Mouse (Mus musculus): Measurements from ENCODE around the gene Rfx8.
"Not testable (repeated sequence)": the region's sequence is repeated elsewhere in the genome, so short reads cannot be mapped to it uniquely, and the experiment has no call there.

Gene Rfx8

DNA sequence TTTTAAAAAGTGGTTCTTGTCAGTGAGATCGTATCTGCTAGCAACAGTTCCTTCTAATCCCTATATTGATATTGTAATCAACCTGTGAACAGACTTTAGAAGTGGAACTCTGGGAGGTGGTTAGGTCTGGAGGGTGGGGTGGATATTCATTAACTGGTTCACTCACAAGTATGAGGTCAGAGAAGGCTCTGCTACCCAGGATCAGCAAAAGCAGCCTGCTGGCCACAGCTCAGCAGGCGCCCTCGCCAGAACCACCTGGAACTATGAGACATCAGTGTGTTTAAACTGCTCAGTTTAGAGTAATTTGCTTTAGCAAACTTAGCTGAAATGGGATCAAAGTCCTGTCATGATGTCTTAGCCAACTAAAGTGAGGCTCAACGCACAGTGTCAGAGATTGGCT lies 25.6 kb downstream of the Rfx8 start:
- in situ Hi-C loops (cut with MboI; ENCODE audit: low sequenced_read_pairs), result no loop called here

DNA sequence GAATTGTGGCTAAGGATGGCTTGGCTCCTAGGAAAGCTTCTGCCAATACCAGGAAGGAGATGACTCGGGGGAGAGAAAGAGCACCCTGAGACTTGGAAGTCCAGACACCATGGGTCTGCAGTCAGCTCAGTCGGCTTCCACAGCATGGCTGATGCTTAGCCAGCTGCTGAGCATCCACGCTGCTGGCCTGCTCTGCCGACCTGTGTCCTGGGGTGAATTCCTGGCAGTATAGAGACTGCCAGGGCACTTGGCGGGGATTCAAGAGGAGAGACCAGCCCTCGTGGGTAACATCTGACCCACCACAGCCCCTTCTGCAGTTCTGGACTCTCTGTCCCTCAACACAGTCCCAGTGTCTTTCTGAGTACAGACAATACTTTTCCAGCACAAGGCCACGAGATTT lies 26.0 kb downstream of the Rfx8 start:
- in situ Hi-C loops (cut with MboI; ENCODE audit: low sequenced_read_pairs), result no loop called here

DNA sequence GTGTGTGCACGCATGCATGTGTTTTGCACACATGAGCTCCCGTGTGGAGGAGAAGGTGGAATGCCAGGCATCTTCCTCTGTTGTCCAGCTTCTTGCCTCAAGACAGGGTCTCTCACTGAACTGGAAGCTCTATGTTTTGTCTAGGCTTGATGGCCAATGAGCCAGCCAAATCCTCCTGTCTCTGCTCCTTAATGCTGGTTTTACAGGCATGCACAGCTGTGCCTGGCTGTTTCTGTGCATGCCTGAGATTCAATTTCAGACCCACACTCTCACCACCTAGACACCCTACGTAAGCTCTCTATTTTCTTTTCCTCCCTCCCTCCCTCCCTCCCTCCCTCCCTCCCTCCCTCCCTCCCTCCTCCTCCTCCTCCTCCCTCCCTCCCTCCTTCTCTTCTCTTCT lies 28.8 kb downstream of the Rfx8 start:
- in situ Hi-C loops (cut with MboI; ENCODE audit: low sequenced_read_pairs), result no loop called here

DNA sequence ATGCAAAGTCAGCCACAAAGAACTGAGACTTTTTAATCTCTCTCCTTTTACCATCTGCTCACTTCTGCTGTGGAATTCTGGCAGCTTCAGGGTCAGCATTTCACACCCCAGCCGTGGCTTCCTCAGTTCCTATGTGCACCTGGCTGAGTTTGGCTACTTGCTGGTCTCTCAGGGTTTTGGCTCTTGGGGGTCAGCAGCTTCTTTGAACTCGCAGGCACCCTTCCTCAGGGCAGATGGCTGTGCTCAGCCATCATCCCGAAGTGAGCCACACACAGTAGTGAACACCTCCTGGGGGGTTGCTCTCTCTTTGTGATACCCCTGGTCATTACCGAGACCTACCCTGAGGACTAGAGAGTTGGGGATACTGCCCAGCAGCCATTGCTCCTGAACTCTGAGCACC lies 29.7 kb downstream of the Rfx8 start:
- in situ Hi-C loops (cut with MboI; ENCODE audit: low sequenced_read_pairs), result no loop called here

DNA sequence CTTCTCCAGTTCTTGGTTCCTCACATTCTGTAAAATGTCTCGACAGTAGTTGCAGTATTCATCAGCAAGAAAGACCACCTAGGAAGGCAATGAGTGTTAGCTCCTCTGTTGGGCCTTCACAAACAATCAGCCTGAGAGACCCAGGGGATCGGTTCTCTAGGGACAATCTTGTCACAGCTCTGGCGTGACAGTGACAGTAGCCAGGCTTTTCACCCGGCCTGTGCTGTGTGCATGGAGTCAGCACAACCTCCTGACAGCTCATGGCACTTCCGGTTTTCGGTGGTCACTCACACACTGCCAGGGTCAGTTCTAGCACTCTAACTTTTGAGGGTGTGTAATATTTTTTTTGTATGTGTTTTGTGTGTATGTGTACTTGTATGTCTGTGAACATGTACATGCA lies 32.2 kb downstream of the Rfx8 start:
- in situ Hi-C loops (cut with MboI; ENCODE audit: low sequenced_read_pairs), result no loop called here

DNA sequence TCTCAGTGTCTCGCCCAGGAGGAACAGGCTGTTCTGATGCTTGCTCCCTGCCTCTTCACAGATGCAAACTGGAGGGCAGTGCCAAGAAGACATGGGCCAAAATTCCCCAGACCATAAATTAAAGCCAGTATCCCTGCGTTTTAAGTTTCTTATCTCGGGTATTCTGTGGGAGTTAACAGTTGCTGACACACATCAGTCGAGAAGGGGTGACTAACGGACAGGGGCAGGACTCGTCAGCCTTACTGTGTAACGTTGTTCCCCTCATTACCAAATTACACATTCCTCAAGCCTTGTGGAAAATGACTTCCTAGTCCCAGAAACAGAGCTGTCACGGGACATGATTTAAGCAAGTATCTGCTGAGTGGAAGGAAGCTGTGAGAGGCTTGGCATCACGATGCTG lies 33.5 kb downstream of the Rfx8 start:
- in situ Hi-C loops (cut with MboI; ENCODE audit: low sequenced_read_pairs), result no loop called here

DNA sequence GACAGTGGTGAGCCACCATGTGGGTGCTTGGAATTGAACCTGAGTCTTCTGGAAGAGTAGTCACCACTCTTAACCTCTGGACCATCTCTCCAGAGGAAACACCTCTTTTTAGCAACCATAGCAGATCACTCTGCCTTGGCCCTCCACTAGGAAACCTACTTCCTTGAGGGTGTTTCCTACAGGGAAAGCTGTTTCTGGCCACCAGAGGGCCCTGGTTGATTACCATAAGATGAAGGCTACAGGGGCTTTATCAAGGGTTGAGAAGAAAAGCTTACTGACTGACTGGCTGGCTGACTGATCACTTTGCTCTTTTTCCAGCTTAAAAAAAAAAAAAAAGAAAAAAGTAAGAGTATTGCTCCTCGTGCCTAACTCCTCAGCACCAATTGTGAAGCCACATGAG lies 35.0 kb downstream of the Rfx8 start:
- in situ Hi-C loops (cut with MboI; ENCODE audit: low sequenced_read_pairs), result no loop called here

DNA sequence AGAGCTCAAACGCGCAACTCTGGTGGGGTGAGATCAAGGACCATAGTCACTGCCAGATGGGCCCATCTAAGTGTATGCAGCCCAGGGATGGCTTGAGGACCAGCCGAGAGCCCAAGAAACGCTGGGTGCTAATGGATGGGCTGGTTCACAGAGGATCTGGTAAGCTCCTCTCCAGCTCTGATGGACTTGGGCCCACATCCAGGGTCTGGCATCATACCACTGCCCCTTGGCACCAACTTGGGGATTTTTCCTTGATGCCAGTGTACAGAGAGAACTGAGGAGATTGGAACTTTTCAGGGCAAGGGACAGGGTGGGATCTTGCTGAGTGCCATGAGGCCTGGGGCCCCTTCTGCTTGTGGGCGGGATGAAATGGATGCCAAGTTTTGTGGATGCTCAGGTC lies 39.2 kb downstream of the Rfx8 start:
- in situ Hi-C loops (cut with MboI; ENCODE audit: low sequenced_read_pairs), result no loop called here

DNA sequence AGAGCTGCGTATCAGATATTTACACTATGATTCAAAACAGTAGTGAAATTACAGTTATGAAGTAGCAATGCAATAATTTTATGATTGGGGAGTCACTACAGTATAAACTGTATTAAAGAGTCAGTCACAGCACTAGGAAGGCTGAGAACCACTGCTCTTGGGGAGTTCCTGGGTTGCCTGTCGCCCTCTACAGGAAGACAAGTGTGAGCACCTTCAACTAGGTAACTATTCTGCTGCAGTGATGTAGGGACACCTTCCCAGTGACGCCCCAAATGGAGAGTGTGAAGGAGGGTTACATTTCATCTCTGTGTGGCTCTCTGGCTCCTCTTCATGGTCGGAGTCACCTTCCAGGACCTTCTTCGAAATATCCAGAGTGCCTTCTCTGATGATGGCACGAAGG lies 40.3 kb downstream of the Rfx8 start:
- in situ Hi-C loops (cut with MboI; ENCODE audit: low sequenced_read_pairs), result no loop called here

DNA sequence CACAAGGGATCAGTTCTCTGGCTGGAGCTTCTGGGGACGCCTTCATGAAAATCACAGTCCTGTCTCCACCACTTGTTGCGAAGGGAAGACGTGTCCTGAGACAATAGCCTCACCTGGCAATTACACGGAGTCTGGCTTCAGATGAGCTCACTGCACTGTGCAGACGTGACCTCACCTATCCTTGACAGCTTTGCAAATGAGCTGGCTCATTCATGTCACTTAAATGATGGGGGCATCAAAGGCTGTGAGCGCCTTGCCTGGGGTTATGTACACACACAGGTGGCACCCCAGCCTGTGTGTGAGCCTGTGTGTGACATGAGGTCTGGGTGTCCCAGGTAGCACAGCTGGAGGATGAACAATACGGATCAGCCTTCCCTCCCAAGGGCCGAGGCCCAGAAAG lies 41.9 kb downstream of the Rfx8 start:
- in situ Hi-C loops (cut with MboI; ENCODE audit: low sequenced_read_pairs), result no loop called here

DNA sequence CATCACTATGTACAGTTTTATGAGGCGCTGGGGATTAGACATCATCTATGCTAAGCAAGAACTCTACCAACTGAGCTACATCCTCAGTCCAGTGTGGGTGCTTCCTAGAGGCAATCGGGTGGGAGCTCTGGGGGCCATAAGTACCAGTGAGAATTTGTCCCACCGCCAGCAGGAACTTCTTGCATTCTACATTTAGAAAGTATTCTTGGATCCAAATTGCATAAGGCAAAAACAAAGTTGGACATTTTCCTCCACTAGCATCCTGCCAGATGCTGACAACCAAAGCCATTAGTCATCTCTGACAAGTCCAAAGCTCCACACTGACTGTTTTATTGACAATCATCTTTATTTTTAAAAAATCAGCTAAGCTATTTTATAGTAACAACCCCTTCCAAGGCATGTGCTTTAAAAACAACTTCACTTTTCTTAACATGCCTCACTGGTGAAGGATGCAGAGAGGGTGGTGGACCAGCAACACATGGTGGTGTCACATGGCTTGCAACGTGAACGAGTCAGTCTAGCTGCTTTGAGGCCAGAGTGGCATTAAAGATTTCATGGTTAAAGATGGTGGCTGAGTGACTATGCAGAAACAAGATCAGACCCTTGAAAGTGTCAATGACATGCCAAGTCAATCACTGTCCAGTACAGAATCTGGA lies 44.4 kb downstream of the Rfx8 start:
- in situ Hi-C loops (cut with MboI; ENCODE audit: low sequenced_read_pairs), result no loop called here

DNA sequence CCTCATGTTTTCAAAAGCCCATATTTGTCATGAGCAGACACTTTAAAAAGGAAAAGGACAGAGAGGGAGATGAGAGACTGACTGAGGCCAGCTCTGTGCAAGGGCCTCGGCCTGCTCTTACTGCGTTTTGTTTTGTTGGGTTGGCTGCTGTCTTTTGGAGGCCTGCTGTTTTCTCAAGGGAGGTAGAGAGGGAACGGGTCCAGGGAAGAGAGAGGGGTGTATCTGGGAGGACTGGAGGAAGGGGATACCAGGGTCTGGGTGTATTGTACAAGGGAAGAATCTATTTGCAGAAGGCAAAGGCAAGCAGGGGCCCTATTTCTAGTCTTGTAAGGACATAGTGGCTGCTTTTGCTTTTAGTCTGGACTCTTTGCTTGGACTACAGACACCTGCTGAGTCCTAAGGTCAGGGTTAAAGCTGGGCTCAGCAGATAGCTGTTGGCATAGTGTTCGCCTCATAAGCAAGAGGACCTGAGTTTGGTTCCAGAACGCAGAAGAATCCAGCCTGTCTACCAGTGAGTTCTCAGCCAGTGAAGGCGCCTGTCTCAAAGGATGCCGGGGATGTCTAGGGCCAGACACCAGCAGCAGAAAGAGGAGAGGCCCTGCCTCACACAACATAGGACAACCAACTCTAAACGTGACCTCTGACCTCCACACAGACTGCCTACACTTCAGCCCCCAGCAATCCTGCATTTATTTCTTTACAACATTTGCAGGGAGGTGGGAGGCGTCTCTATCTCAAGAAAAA lies 48.3 kb downstream of the Rfx8 start:
- in situ Hi-C loops (cut with MboI; ENCODE audit: low sequenced_read_pairs), result no loop called here

DNA sequence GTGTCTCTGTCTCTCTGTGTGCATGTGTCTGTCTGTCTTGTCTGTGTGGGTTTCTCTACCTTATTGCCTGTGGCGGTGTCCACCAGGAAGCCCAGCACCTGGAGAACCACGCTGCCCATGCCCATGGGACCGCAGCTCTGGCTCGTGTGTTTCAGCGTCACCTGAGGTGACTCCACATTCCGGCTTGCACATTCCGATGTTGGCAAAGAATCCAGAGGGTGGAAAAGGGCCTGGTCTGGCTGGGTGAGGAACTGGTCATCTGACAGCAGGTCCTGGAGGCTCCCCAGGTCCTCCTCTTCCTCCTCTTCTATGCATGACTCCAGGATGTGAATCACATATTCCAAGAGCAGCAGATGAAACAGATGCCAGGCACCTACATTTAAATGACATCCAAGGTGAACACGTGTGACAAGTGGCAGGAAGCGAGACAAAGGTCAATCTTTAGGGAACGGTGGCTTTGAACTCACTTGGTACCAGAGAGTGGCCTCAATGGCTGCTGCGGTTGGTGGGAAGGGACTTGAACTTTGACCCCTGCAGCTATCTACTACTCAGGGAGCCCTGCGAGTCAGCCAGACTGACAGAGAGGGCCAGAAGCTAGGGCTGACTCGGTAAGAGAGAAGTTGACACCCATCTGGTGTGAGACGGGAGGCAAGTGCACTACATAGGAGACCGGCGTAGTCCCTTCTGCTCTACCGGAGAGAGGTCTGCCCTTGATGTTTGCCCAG lies 50.4 kb downstream of the Rfx8 start:
- in situ Hi-C loops (cut with MboI; ENCODE audit: low sequenced_read_pairs), result no loop called here

DNA sequence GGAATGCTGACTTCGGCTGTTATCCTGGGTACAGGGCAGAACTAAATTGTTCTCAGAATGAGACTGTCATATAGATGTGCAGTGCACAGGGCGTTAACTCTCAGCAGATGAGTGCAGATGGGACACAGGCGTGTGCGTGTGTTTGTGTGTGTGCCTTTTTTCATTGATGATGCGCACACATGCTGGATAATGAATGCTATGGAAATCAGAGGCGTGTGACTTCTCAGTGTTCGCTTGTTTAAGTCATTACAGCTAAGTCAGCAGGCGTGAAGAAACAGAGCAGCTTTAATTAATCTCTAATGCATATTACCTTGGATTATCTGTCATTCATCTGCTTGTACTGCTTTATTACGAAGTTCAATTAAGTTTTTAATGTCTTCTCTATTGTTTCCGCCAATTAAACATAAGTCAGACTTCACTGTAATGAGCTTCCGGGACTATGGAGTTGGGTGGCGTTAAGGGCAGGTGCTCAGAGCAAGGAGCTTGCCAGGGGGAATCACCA lies 54.0 kb downstream of the Rfx8 start:
- in situ Hi-C loops (cut with MboI; ENCODE audit: low sequenced_read_pairs), result no loop called here

DNA sequence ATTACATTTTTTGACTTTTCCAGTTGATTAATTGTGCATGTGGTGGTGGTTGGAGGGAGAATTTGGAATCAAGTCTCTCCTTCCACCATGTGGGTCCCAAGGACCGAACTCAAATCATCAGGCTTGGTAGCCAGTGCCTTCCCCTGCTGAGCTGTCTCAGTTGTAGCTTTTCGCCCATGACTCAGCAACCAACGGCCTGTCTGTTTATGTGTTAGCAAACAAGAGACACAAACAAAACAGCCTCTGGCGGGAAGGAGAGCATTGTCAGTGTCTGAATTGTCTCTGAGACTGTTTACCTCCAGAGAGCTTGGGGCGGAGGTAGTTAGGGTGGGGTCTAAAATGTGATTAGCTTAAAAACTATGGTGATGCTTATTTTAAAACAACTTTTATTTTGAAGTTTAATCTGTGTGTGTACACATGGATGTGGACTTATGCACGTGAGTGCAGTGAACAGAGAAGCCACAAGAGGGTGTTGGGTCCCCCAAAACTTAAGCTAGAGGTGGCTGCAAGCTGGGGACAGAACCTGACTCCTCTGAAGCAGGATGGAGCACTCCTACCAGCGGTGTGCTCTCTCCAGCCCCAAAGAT lies 56.7 kb downstream of the Rfx8 start:
- in situ Hi-C loops (cut with MboI; ENCODE audit: low sequenced_read_pairs), result no loop called here

DNA sequence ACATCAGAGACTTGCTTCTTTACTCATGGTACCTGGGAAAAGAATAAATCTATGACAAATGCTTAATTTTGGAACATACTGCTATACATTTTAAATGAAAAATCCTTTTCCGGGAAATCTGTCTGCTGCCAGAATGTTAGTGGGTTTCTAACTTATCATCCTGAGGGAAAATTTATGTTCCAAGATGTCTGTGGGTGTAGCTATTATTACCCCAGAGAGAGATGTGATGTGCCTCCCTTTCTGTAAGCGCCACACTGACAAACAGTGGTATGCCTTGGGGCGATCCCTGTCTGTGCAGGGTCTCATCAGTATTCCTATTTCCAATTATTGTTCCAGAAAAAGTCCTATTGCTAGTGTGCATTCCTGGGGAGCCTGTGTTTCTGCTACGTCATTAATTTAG lies 57.7 kb downstream of the Rfx8 start:
- in situ Hi-C loops (cut with MboI; ENCODE audit: low sequenced_read_pairs), result no loop called here

DNA sequence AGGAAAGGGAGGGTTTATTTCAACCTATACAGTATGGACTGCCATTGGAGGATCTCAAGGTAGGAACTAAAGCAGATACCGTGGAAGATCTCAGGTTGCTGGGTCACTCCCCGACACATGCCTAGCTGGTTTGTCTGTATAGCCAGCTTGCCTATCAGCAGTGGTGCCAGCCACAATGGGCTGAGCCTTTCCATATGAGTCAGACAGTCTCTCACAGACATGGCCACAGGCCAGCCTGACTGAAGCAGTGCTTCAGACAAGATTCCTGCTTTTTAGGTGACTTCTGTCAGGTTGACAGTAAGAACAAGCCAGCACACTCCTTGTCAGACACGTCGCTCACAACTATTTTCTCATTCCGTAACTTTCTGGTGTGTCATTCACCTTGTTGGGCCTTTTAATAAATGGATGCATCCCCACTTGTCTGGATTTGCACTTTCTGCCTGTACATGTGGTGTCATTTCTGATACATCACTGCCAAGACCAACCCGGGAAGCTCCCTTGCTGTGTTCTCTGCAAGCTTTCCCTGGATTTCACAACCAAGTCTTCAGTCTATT lies 63.7 kb downstream of the Rfx8 start:
- in situ Hi-C loops (cut with MboI; ENCODE audit: low sequenced_read_pairs), result no loop called here

DNA sequence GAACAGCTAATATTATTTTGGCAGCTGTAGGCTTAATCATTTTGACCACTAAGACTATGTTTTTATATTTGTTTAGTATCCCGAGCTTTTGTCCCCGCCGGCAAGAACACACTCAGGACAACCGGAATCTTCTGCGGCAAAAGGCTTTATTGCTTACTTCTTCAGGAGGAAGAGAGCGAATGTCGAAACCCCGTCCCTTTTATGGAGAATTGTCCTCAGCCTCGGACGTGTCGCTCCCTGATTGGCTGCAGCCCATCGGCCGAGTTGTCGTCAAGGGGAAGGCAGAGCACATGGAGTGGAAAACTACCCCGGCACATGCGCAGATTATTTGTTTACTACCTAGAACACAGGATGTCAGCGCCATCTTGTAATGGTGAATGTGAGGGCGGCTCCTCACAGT lies 65.9 kb downstream of the Rfx8 start:
- in situ Hi-C loops (cut with MboI; ENCODE audit: low sequenced_read_pairs), result not testable (repeated sequence)

DNA sequence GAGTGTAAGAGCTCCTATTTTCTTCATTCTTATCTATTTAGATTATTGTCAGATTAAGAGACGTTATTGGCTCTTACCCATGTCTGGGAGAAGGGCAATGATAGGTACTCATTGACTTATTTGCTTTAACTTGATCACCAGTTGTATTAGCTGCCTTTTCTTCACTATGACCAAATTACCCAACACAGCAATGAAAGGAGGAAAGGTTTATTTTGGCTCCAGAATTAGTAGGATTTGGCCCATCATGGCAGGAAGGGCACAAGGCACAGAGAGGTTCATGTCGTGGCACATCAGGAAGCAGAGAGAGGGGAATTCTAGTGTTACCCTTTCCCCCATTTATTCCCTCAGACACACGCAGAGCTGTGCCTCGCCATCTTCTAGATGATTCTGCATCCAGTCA lies 67.8 kb downstream of the Rfx8 start:
- in situ Hi-C loops (cut with MboI; ENCODE audit: low sequenced_read_pairs), result no loop called here

DNA sequence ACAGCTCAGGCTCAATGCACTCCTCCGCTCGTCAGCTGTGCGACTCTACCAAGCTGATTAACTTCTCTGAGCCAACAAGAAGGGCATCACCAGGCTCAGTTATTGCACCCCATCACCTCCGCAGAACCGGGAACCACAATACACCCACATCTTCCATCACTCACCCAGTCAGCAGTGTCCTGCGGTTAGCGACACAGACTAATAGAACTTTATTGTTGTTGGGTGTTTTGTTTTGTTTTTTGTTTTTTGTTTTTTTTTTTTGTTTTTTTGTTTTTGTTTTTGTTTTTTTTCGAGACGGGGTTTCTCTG lies 69.6 kb downstream of the Rfx8 start, which contains the start of gene Creg2:
Gene Creg2, minus strand, starts transcription at position 234 of the 308 bp plus-strand sequence.
- in situ Hi-C loops (cut with MboI; ENCODE audit: low sequenced_read_pairs), result no loop called here

DNA sequence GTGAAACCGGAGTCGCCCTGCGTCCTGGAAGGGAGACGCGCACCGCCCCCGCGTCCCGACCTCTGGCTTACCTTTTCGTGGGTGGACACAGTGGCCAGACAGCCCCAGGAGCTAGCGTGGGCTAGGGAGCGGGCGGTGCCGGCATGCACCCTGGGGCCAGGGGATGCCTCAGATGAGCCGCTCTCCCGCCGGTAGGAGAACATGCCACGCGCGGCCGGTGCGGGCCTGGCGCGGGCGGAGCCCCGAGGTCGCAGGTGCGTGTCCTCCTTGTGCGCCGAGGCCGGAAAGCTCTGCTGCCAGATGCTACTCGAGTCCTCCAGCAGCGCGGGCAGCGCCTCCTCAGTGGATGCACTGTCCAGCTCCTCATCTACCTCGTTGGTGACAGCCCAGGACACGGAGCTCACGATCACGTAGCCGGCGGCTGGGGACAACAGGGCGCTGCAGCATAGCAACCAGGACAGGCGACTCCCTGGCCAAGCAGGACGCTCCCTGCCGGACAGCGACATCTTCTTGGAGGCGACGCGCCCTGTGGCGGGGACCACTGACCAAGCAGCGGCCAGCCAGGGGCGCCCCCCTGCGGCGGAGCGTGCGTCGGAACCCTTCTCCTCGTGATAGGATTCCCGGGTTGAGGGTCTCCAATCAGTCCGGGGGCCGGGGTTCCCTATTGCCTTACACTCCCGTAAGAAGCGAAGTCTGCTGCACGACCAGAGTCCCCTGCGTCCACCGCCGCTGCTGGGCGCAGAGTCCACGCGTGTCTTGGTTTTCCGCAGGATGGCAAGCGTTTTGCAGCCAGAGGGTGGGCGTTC lies 70.2 kb downstream of the Rfx8 start:
- in situ Hi-C loops (cut with MboI; ENCODE audit: low sequenced_read_pairs), result no loop called here
